Mouse (Mus musculus) spleen, postnatal 10 days (tissue): ENCODE data around the gene Zfp644.

Source experiments
- DNase-seq, 2 experiments: peaks; one replicate each; pipeline ENCODE4 v3.0.0; 2021 to 2022; ENCODE audit warnings: low spot score in 2 of 2

Gene Zfp644

GRCm38 (mm10) chr5:106664910-106665309 lies 32.2 kb downstream of the Zfp644 start:
- DNase-seq = no peak

GRCm38 (mm10) chr5:106660867-106661266 lies 36.2 kb downstream of the Zfp644 start:
- no peak for DNase-seq

GRCm38 (mm10) chr5:106652790-106653328 lies 44.2 kb downstream of the Zfp644 start:
- DNase-seq = no peak

- no peak for DNase-seq
These were observed 44.8 kb downstream of the Zfp644 start for GRCm38 (mm10) chr5:106652220-106652753.

DNA sequence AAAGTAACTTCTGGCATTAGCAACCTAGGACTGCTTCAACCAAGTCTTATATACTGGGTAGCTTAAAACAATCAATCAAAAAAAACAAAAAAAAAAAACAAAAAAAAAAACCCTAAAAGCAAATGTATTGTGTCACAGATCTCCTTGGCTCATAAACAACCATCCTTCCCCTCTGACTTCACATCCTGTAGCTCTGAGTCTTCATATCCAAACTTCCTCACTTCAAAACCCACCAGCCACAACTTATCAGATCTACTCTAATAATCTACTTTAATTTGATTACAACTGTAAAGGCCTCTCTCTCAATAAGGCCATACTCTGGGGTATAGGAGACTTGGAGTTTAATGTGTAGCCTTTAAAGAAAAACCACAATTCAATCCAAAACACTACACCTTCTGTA lies 47.1 kb downstream of the Zfp644 start:
- DNase-seq = no peak

DNA sequence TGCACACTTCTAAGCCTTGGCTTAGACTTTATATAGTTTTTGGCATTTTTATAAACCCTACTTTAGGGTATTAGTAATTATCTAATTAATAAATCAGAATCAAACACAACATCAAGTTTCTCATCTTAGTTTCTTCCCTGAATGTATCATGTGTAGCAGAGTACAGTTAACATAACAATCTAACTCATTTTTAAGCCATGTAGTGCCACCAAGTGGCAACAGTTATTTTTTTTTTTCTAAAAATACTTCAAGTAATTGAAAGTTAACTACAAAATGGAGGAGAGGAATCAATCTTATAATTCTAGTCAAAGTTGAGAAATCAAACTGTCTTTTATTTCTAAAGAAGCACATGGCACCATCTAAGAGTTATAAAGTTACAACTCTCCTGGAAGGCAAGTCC lies 47.6 kb downstream of the Zfp644 start:
- no peak for DNase-seq

DNA sequence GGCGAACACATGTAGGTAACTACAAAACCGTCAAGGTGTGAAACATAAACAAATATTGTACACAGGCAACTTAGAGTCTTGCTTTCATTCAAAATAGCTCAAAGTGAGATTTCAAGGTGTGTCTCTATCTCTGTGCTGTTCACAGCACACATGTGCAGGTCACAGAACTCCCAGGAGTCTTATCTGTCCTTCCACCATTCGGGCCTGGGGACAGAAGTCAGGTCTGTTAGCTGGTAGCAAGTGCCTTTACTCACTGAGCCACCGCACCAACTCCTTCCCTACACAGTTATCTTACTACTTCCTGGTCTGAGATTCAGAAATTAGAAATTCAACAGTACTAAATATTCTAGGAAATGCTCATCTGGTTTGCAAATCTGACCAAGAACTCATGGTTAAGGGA lies 53.7 kb downstream of the Zfp644 start:
- no peak for DNase-seq

- DNase-seq = no peak
These were observed 55.2 kb downstream of the Zfp644 start for GRCm38 (mm10) chr5:106641876-106642275.

GRCm38 (mm10) chr5:106640235-106640809 lies 56.8 kb downstream of the Zfp644 start:
- DNase-seq = no peak

- no peak for DNase-seq
These were observed 57.5 kb downstream of the Zfp644 start for GRCm38 (mm10) chr5:106639627-106640026.

- DNase-seq = no peak
These were observed 60.6 kb downstream of the Zfp644 start for GRCm38 (mm10) chr5:106636423-106636946.

GRCm38 (mm10) chr5:106628369-106629149 lies 68.5 kb downstream of the Zfp644 start:
- no peak for DNase-seq

DNA sequence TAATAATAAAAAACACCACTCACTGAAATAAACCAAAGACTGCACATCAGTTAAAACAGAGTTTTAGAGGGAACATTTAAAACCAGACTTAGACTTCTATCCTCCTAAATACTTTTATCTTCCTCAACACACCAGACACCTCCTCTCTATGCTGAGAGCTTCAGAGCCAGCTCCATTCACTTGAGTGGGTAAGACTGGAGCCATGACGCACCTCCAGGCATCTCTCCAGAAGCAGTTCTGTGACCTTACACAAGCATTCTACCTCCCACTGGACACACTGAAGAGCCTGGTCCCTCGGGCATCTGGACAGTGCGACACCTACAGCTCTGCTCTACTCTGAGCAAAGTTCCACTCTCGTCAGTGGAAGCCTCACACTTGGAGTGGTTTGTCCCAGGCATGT lies 73.8 kb downstream of the Zfp644 start:
- DNase-seq = no peak

DNA sequence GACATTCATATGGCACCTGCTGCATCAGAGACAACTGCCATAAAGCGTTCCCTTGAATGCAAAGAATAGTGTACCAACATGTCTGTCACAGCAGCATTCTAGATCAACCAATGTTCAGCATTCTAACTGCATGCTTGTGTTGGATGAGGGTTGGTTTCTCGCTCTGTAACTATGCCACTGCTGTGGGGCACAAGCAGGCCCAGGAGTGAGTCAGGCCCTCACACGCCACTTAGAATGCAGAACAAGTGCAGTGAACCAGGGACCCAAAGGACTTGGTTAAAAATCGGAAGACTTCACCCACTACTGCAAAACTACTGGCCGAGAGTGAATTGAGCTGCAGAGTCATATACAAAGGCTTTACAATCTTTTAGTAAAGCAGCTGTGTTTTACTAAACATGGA lies 74.9 kb downstream of the Zfp644 start:
- no peak for DNase-seq

DNA sequence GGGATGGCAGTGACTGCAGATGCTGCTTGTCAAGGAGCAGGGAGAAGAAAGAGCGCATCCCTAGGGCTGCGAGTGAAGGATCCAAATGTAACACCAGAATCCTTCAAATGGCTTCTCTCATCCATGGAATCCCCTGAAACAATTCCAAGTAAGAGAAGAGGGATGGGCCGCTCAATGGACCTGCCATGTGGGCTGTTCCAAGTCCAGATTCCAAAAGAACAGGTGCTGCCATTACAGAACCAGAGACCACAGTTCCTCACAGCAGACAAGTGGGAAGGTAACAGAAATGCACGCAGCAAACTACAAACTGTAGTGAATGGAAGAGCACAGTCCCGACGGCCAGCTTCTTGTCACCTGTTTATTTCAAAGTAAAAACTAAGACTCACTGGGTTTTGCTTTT lies 76.6 kb downstream of the Zfp644 start:
- no peak for DNase-seq

- no peak for DNase-seq
These were observed 82.1 kb downstream of the Zfp644 start for GRCm38 (mm10) chr5:106615006-106615405.

GRCm38 (mm10) chr5:106614570-106614969 lies 82.5 kb downstream of the Zfp644 start:
- DNase-seq = no peak

- DNase-seq = no peak
These were observed 84.9 kb downstream of the Zfp644 start for GRCm38 (mm10) chr5:106612151-106612550.

DNA sequence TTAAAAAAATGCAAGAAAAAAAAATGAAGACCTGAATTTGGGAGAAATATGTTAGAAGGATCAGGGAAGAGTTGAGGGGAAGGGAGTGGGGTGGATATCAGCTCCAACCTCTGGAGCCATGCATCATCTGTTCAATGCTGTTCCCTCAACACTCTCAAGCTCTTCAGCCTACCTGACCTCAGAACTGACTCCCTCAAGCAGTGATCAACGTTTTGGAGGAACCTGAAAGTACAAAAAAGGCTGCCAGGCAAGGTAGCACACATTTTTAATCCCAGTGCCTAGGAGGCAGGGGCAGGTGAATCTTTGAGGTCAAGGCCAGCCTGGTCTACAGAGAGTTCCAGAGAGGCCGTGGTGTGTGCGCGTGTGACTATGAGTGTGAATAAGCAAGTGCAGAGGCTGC lies 88.3 kb downstream of the Zfp644 start, which contains the start of gene Gm17304:
TSS of gene Gm17304 (plus strand) at position 301 of the 400 bp plus-strand sequence.
- DNase-seq = no peak

DNA sequence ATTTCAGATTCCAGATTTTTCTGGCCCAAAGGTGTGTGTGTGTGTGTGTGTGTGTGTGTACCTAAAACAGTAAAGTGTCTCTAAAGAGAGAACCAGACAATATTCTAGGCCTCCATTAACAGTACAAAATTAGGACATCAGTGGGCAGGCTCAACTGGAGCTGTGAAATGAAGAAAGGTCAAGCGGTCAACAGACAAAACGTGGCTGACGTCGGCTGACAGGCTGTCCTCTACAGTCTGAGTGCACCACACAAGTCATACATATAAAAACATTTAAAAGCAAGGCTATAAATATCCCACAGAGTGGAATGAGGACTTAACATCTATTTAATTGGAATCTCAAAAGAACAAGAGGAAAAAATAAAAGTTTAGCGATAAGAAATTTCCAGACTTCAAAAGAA lies 90.0 kb downstream of the Zfp644 start:
- DNase-seq = no peak

- no peak for DNase-seq
These were observed 92.0 kb downstream of the Zfp644 start for GRCm38 (mm10) chr5:106605096-106605495.

DNA sequence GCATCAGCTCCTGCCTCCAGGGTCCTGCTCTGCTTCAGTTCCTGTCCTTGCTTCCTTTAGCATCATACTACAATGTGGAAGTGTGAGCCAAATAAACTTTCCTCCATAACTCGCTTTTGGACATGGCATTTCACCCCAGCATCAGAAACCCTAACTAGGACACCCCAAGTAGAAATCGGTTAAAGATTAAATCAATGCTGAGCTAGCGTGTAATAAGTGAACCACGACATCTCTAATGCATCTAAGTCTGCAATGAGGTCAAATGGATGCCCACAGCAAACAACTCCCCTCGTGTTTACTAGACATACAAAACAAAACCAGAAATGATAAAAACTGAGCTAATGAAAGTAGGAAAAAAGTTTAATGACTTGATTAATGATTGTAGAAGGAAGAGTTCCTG lies 92.7 kb downstream of the Zfp644 start:
- DNase-seq = no peak

GRCm38 (mm10) chr5:106599482-106599881 lies 97.6 kb downstream of the Zfp644 start:
- no peak for DNase-seq
